Comparison of ENCODE assay signal across 17 mouse cellular contexts in the genomic region with DNA sequence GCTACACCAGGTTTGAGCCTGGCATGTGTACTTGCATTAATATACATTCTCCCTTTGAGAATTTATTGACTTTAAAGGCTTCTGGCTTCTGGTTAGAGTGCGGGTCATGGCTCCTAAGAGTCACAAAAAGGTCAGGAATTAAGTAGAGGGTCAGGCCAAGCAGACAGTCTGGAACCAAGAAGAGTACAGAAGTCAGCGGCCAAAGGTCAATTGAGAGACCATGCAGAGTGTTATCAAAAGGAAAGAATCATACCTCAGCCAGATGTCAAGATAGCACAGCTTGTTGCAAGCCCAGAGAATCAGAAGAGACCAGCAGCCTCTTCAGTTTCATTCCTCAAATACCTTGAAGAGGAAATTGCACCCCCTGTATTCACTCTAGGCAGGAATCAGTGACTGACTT.
"Had no signal": no experiment of that assay in that cellular context is flagged by ENCODE, and none has a peak within 500 bp of the region (broad histone marks: within the 10 kb centered on the region; RNA-seq: fewer than 3 reads in every experiment).

No protein-coding gene starts in this region.

- H3K4me2 ChIP-seq: lung, embryonic 14.5 days; midbrain, embryonic 13.5 days; midbrain, embryonic 15.5 days; neural tube, embryonic 12.5 days; stomach, embryonic 15.5 days had no signal

- H3K9ac ChIP-seq: liver, embryonic 14.5 days; lung, embryonic 14.5 days; midbrain, embryonic 13.5 days; midbrain, embryonic 15.5 days; neural tube, embryonic 12.5 days; stomach, embryonic 15.5 days had no signal

- H3K4me1 ChIP-seq: megakaryocyte, embryonic 14.5 days; midbrain, embryonic 10.5 days; midbrain, embryonic 13.5 days; midbrain, embryonic 15.5 days; neural tube, embryonic 12.5 days; stomach, embryonic 15.5 days had no signal

- H3K27me3 ChIP-seq: megakaryocyte, embryonic 14.5 days; midbrain, embryonic 13.5 days; midbrain, embryonic 15.5 days; neural tube, embryonic 12.5 days; stomach, embryonic 15.5 days had no signal

- H3K36me3 ChIP-seq: midbrain, embryonic 10.5 days; midbrain, embryonic 13.5 days; midbrain, embryonic 15.5 days; neural tube, embryonic 12.5 days; stomach, embryonic 15.5 days had no signal

- H3K9me3 ChIP-seq: megakaryocyte, embryonic 14.5 days; midbrain, embryonic 10.5 days; midbrain, embryonic 13.5 days; midbrain, embryonic 15.5 days; neural tube, embryonic 12.5 days; stomach, embryonic 15.5 days had no signal

- H3K4me3 ChIP-seq: megakaryocyte, embryonic 14.5 days; midbrain, embryonic 10.5 days; midbrain, embryonic 13.5 days; midbrain, embryonic 15.5 days; neural tube, embryonic 12.5 days; stomach, embryonic 15.5 days had no signal

- ATAC-seq: midbrain, embryonic 13.5 days; midbrain, embryonic 15.5 days had no signal

- H3K27ac ChIP-seq: liver, embryonic 14.5 days; macrophage; midbrain, embryonic 10.5 days; midbrain, embryonic 13.5 days; midbrain, embryonic 15.5 days; neural tube, embryonic 12.5 days; stomach, embryonic 15.5 days; stomach, postnatal 0 days had no signal

- DNase-seq: lung, adult 18-20 months; lung, embryonic 14.5 days; lung, postnatal 10 days; lung, postnatal 36 days; right cerebral cortex, postnatal 14 days; thymus, adult 2 months; thymus, postnatal 25 days; thymus, postnatal 4 days had no signal
